Mouse (Mus musculus) heart, embryonic 14.5 days (tissue): ENCODE results near the gene Ppp4r2. TPM values are rescaled to one million over a fixed set of nuclear protein-coding genes. Genes with fewer than 3 reads are reported as not detected.

ENCODE experiments used
- ATAC-seq: fragments of 200-750 bp; cut with Nextera tagmentation; 2 replicates; pipeline ENCODE4 v1.8.0; 2017; ENCODE audit warnings: low read depth, moderate TSS enrichment; ENCODE audit not compliant: insufficient number of reproducible peaks, insufficient read depth, low FRiP score
- H3K27ac ChIP-seq, 2 experiments: fragments of 200-500 bp in 1 of 2; fragments of 300-500 bp in 1 of 2; sonication (generic) in 1 of 2; replicated peaks in 1 of 2; 2 replicates each; pipeline ENCODE4 v1.5.1; 2012 to 2014; ENCODE audit warnings: low read depth in 2 of 2, low read length in 2 of 2, control low read depth in 1 of 2, mild to moderate bottlenecking in 1 of 2, mixed read lengths in 1 of 2; ENCODE audit not compliant: control insufficient read depth in 1 of 2, insufficient read depth in 1 of 2
- H3K27me3 ChIP-seq: fragments of 300-500 bp; sonication (generic); 2 replicates; pipeline ENCODE4 v1.6.1; 2014; ENCODE audit warnings: mild to moderate bottlenecking, low read length, control low read depth; ENCODE audit not compliant: control insufficient read depth, insufficient read depth
- H3K36me3 ChIP-seq: fragments of 300-500 bp; sonication (generic); 2 replicates; pipeline ENCODE4 v1.6.1; 2014; ENCODE audit warnings: mild to moderate bottlenecking, control low read depth, low read length, mixed read lengths; ENCODE audit not compliant: control insufficient read depth, insufficient read depth
- H3K4me1 ChIP-seq, 2 experiments: fragments of 200-500 bp in 1 of 2; fragments of 300-500 bp in 1 of 2; sonication (generic) in 1 of 2; 2 replicates each; pipeline ENCODE4 v1.6.1; 2012 to 2014; ENCODE audit warnings: low read length in 2 of 2, control low read depth in 1 of 2, mixed read lengths in 1 of 2; ENCODE audit not compliant: control insufficient read depth in 2 of 2, insufficient read depth in 2 of 2
- H3K4me2 ChIP-seq: fragments of 300-500 bp; sonication (generic); 2 replicates; pipeline ENCODE4 v1.6.1; 2014; ENCODE audit warnings: mild to moderate bottlenecking, low read length
- H3K4me3 ChIP-seq, 2 experiments: fragments of 200-500 bp in 1 of 2; fragments of 300-500 bp in 1 of 2; sonication (generic) in 1 of 2; 2 replicates each; pipeline ENCODE4 v1.5.1; 2012 to 2014; ENCODE audit warnings: low read length in 2 of 2, mild to moderate bottlenecking in 2 of 2, control low read depth in 1 of 2, low read depth in 1 of 2, moderate library complexity in 1 of 2; ENCODE audit not compliant: control insufficient read depth in 1 of 2, insufficient read depth in 1 of 2
- H3K9ac ChIP-seq: fragments of 300-500 bp; sonication (generic); 2 replicates; pipeline ENCODE4 v1.6.1; 2014; ENCODE audit warnings: mild to moderate bottlenecking, low read length
- H3K9me3 ChIP-seq: fragments of 300-500 bp; sonication (generic); 2 replicates; pipeline ENCODE4 v1.6.1; 2016; ENCODE audit warnings: low read length, control low read depth; ENCODE audit not compliant: control insufficient read depth
- WGBS: fragments of 180-500 bp; shearing (Covaris S2); extraction: QIAGEN DNeasy Blood & Tissue Kit; methylation state at CpG from one replicate; pipeline ENCODE4 v1.1.7; 2014; 5-methylcytosine and 5-hydroxymethylcytosine counted together
- polyA plus RNA-seq: library from polyadenylated mRNA; unstranded; fragments of >200 nt; fragmentation: Nextera tagmentation; extraction: Ambion mirVana; gene quantifications from 2 replicates; pipeline ENCODE4 v1.2.1, GENCODE M21; 2014

Ppp4r2 gene
- polyA plus RNA-seq, 1 experiment from 2014 or later = 24.1 TPM

- 90% methylated on average over 6 of the region's 6 CpGs for WGBS
These were observed 1.7 kb upstream of the Ppp4r2 start for GRCm38 (mm10) chr6:100831751-100832150.

GRCm38 (mm10) chr6:100833811-100834481 is 524 bp downstream of the Ppp4r2 start:
- peak overlapping the region; percentile 64 for H3K4me2 ChIP-seq
- H3K36me3 ChIP-seq = peaks cover 39% of the 10 kb centered on the region
- peak overlapping the region; percentile 91 for H3K9ac ChIP-seq
- H3K4me3 ChIP-seq = peak overlapping the region; percentile 70 to 75
- H3K27me3 ChIP-seq = no peaks in the 10 kb centered on the region
- H3K9me3 ChIP-seq = no peaks in the 10 kb centered on the region
- WGBS = under 1% methylated on average over 45 of the region's 72 CpGs
- ATAC-seq = peak; percentile 85
- peaks cover 0 to 15% of the 10 kb centered on the region in 2 experiments; a peak in 1 of 4 replicates for H3K4me1 ChIP-seq
- H3K27ac ChIP-seq = peak overlapping the region; percentile 50 to 91

More at GRCm38 (mm10) chr6:100831751-100832150, 1.7 kb upstream of the Ppp4r2 start:
- Histone ChIP-seq H3K4me2 (no peak overlapping the region), H3K27me3 (no peaks in the 10 kb centered on the region), H3K36me3 (peaks cover 17% of the 10 kb centered on the region), H3K4me1 (peaks cover 0 to 11% of the 10 kb centered on the region in 2 experiments; a peak in 1 of 4 replicates), H3K27ac (no peak overlapping the region), H3K4me3 (no peak overlapping the region), H3K9ac (no peak overlapping the region), H3K9me3 (no peaks in the 10 kb centered on the region)
- no peak for ATAC-seq

- H3K27ac ChIP-seq = peak overlapping the region in 1 of 2 experiments; percentile 91; a peak in 2 of 4 replicates
- 21% methylated on average over 9 of the region's 9 CpGs for WGBS
- H3K27me3 ChIP-seq = no peaks in the 10 kb centered on the region
- H3K9me3 ChIP-seq = no peaks in the 10 kb centered on the region
- peak overlapping the region; percentile 70 to 75 for H3K4me3 ChIP-seq
- ATAC-seq = no peak
- peak overlapping the region; percentile 64 for H3K4me2 ChIP-seq
- peak overlapping the region; percentile 91 for H3K9ac ChIP-seq
- H3K4me1 ChIP-seq = peaks cover 0 to 15% of the 10 kb centered on the region in 2 experiments; a peak in 1 of 4 replicates
- peaks cover 45% of the 10 kb centered on the region for H3K36me3 ChIP-seq
These were observed 1.2 kb downstream of the Ppp4r2 start for GRCm38 (mm10) chr6:100834489-100835160.

GRCm38 (mm10) chr6:100845058-100845457 is 11.6 kb downstream of the Ppp4r2 start:
- ATAC-seq = no peak
- H3K36me3 ChIP-seq = peaks cover 60% of the 10 kb centered on the region

GRCm38 (mm10) chr6:100847264-100847663 is 13.8 kb downstream of the Ppp4r2 start:
- Histone ChIP-seq H3K4me3 (no peak overlapping the region), H3K9me3 (no peaks in the 10 kb centered on the region), H3K9ac (no peak overlapping the region), H3K27ac (no peak overlapping the region), H3K4me1 (peaks cover 0 to 6% of the 10 kb centered on the region in 2 experiments; a peak in 2 of 4 replicates), H3K4me2 (no peak overlapping the region), H3K36me3 (peaks cover 52% of the 10 kb centered on the region), H3K27me3 (no peaks in the 10 kb centered on the region)
- ATAC-seq = no peak
- WGBS = 92% methylated on average over 5 of the region's 5 CpGs

More at GRCm38 (mm10) chr6:100845058-100845457, 11.6 kb downstream of the Ppp4r2 start:
- H3K9ac ChIP-seq = no peak overlapping the region
- no peaks in the 10 kb centered on the region for H3K27me3 ChIP-seq
- H3K27ac ChIP-seq = no peak overlapping the region
- no peaks in the 10 kb centered on the region for H3K9me3 ChIP-seq
- peaks cover 0 to 6% of the 10 kb centered on the region in 2 experiments; a peak in 2 of 4 replicates for H3K4me1 ChIP-seq
- 90% methylated on average over 4 of the region's 4 CpGs for WGBS
- H3K4me2 ChIP-seq = no peak overlapping the region
- no peak overlapping the region for H3K4me3 ChIP-seq

GRCm38 (mm10) chr6:100848682-100849375 is 15.4 kb downstream of the Ppp4r2 start:
- WGBS = 81% methylated on average over 9 of the region's 9 CpGs

GRCm38 (mm10) chr6:100850671-100851081 is 17.3 kb downstream of the Ppp4r2 start:
- H3K9ac ChIP-seq = no peak overlapping the region
- no peak overlapping the region for H3K27ac ChIP-seq
- H3K4me3 ChIP-seq = no peak overlapping the region
- 85% methylated on average over 9 of the region's 9 CpGs for WGBS
- H3K27me3 ChIP-seq = no peaks in the 10 kb centered on the region
- H3K4me2 ChIP-seq = no peak overlapping the region
- H3K9me3 ChIP-seq = no peaks in the 10 kb centered on the region
- peaks cover 47% of the 10 kb centered on the region for H3K36me3 ChIP-seq
- H3K4me1 ChIP-seq = peaks cover 0 to 6% of the 10 kb centered on the region in 2 experiments; a peak in 2 of 4 replicates
- no peak for ATAC-seq

More at GRCm38 (mm10) chr6:100848682-100849375, 15.4 kb downstream of the Ppp4r2 start:
- no peaks in the 10 kb centered on the region for H3K9me3 ChIP-seq
- H3K27me3 ChIP-seq = no peaks in the 10 kb centered on the region
- H3K4me3 ChIP-seq = no peak overlapping the region
- H3K27ac ChIP-seq = no peak overlapping the region
- H3K9ac ChIP-seq = no peak overlapping the region
- peaks cover 42% of the 10 kb centered on the region for H3K36me3 ChIP-seq
- no peak for ATAC-seq
- peaks cover 0 to 6% of the 10 kb centered on the region in 2 experiments; a peak in 2 of 4 replicates for H3K4me1 ChIP-seq
- no peak overlapping the region for H3K4me2 ChIP-seq
